ENCODE assay signal across 44 mouse cellular contexts in the genomic region with DNA sequence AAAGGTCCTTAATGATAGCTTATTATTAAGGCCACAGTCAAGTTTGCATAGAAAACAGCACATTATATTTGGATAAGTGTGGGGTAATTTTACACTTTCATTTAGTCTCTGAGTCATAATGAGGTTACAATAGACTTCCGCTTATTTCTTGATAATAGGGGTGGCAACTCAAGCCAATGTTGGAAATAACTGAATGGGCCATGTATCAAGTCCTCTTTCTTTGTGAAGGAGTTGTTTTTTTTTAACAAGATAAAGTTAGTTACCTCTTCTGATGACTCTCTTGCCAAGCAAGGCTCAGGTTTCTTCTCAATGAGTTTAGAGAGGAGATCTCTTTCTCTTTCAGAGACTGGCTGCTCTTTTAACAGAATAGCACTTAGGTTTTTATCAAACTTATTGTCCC. TPM values are rescaled to one million over a fixed set of nuclear protein-coding genes. Genes with fewer than 3 reads are reported as not detected.
"Had no signal": no experiment of that assay in that cellular context is flagged by ENCODE, and none has a peak within 500 bp of the region (broad histone marks: within the 10 kb centered on the region; RNA-seq: fewer than 3 reads in every experiment).

No protein-coding gene starts in this region.

- H3K4me2 ChIP-seq: limb, embryonic 12.5 days; limb, embryonic 13.5 days; limb, embryonic 15.5 days; liver, embryonic 11.5 days; liver, embryonic 12.5 days; liver, embryonic 13.5 days; liver, embryonic 15.5 days; lung, embryonic 14.5 days; lung, embryonic 15.5 days; midbrain, embryonic 11.5 days; midbrain, embryonic 12.5 days; midbrain, embryonic 13.5 days; midbrain, embryonic 15.5 days; neural tube, embryonic 12.5 days had no signal

- DNase-seq: left cerebral cortex, postnatal 4 days; liver, embryonic 13.5 days; liver, postnatal 0 days; lung, adult 18-20 months; lung, adult 2 months; lung, embryonic 14.5 days; lung, postnatal 10 days; lung, postnatal 14 days; lung, postnatal 36 days; lung, postnatal 4 days; midbrain, embryonic 14.5 days had no signal

- H3K9ac ChIP-seq: limb, embryonic 12.5 days; limb, embryonic 13.5 days; limb, embryonic 15.5 days; liver, embryonic 12.5 days; liver, embryonic 13.5 days; liver, embryonic 14.5 days; liver, embryonic 15.5 days; liver, postnatal 0 days; lung, embryonic 14.5 days; lung, embryonic 15.5 days; midbrain, embryonic 12.5 days; midbrain, embryonic 13.5 days; midbrain, embryonic 15.5 days; neural tube, embryonic 12.5 days had no signal

- H3K27ac ChIP-seq: limb, embryonic 10.5 days; limb, embryonic 12.5 days; limb, embryonic 13.5 days; limb, embryonic 15.5 days; liver, embryonic 12.5 days; liver, embryonic 14.5 days; liver, embryonic 15.5 days; lung, embryonic 15.5 days; macrophage; midbrain, embryonic 10.5 days; midbrain, embryonic 12.5 days; midbrain, embryonic 13.5 days; midbrain, embryonic 15.5 days; neural tube, embryonic 12.5 days had no signal

- H3K9me3 ChIP-seq: limb, embryonic 10.5 days; limb, embryonic 12.5 days; limb, embryonic 13.5 days; limb, embryonic 15.5 days; liver, embryonic 12.5 days; liver, embryonic 13.5 days; liver, embryonic 15.5 days; lung, embryonic 15.5 days; megakaryocyte, embryonic 14.5 days; midbrain, embryonic 10.5 days; midbrain, embryonic 12.5 days; midbrain, embryonic 13.5 days; midbrain, embryonic 15.5 days; neural tube, embryonic 12.5 days had no signal

- H3K36me3 ChIP-seq: limb, embryonic 10.5 days; limb, embryonic 12.5 days; limb, embryonic 13.5 days; limb, embryonic 15.5 days; liver, embryonic 12.5 days; liver, embryonic 13.5 days; liver, embryonic 15.5 days; lung, embryonic 15.5 days; midbrain, embryonic 10.5 days; midbrain, embryonic 12.5 days; midbrain, embryonic 13.5 days; midbrain, embryonic 15.5 days; neural tube, embryonic 12.5 days had no signal

- ATAC-seq: liver, postnatal 0 days; lung, postnatal 0 days; midbrain, embryonic 13.5 days; midbrain, embryonic 15.5 days; midbrain, embryonic 16.5 days had no signal

- H3K27me3 ChIP-seq: limb, embryonic 12.5 days; limb, embryonic 13.5 days; limb, embryonic 15.5 days; liver, embryonic 12.5 days; liver, embryonic 13.5 days; liver, embryonic 15.5 days; lung, embryonic 15.5 days; midbrain, embryonic 12.5 days; midbrain, embryonic 13.5 days; midbrain, embryonic 15.5 days; neural tube, embryonic 12.5 days had no signal

- H3K4me3 ChIP-seq: limb, embryonic 10.5 days; limb, embryonic 12.5 days; limb, embryonic 13.5 days; limb, embryonic 15.5 days; liver, embryonic 12.5 days; liver, embryonic 13.5 days; liver, embryonic 15.5 days; lung, embryonic 15.5 days; megakaryocyte, embryonic 14.5 days; midbrain, embryonic 10.5 days; midbrain, embryonic 12.5 days; midbrain, embryonic 13.5 days; midbrain, embryonic 15.5 days; myocyte; neural tube, embryonic 12.5 days had no signal

- H3K4me1 ChIP-seq: limb, embryonic 10.5 days; limb, embryonic 12.5 days; limb, embryonic 13.5 days; limb, embryonic 15.5 days; lung, embryonic 15.5 days; midbrain, embryonic 10.5 days; midbrain, embryonic 12.5 days; midbrain, embryonic 13.5 days; midbrain, embryonic 15.5 days; neural tube, embryonic 12.5 days had no signal

RNA-seq across cellular contexts. Expression of gene Gm32742, which starts 27.0 kb away (rescaled TPM):
- total RNA-seq: left cerebral cortex, postnatal 10 days; left cerebral cortex, postnatal 14 days; left cerebral cortex, postnatal 25 days; megakaryocyte, adult 5-6 weeks; midbrain, postnatal 0 days; monocyte, adult 5-6 weeks had no signal
- polyA plus RNA-seq: limb, embryonic 10.5 days; limb, embryonic 13.5 days; limb, embryonic 15.5 days; liver, adult 2 months; liver, embryonic 13.5 days; liver, embryonic 15.5 days; liver, embryonic 16.5 days; liver, postnatal 0 days; lung, embryonic 14.5 days; macrophage; midbrain, embryonic 10.5 days; midbrain, embryonic 11.5 days; midbrain, embryonic 12.5 days; midbrain, embryonic 13.5 days; midbrain, embryonic 15.5 days; midbrain, postnatal 0 days; neural tube, embryonic 11.5 days had no signal

RNA-seq across cellular contexts. Expression of gene 4833427G06Rik, which starts 36.4 kb away (rescaled TPM):
- total RNA-seq: left cerebral cortex, postnatal 14 days; left cerebral cortex, postnatal 25 days; left cerebral cortex, postnatal 36 days; liver, adult 2 months; megakaryocyte progenitor cell, adult 5-6 weeks; megakaryocyte, adult 5-6 weeks; megakaryocyte-erythroid progenitor cell, adult 5-6 weeks; midbrain, postnatal 0 days; monocyte, adult 5-6 weeks had no signal
- polyA plus RNA-seq: limb, embryonic 11.5 days; limb, embryonic 12.5 days; limb, embryonic 13.5 days; limb, embryonic 15.5 days; liver, adult 2 months; liver, embryonic 11.5 days; liver, embryonic 12.5 days; liver, embryonic 13.5 days; liver, embryonic 14.5 days; liver, embryonic 15.5 days; liver, embryonic 16.5 days; liver, postnatal 0 days; lung, embryonic 14.5 days; macrophage; midbrain, embryonic 10.5 days; midbrain, embryonic 11.5 days; midbrain, embryonic 12.5 days; midbrain, embryonic 14.5 days; neural tube, embryonic 11.5 days had no signal
